Mouse (Mus musculus) G1E (cell line): ENCODE measurements around the gene Magi2.

ENCODE experiments used
- CTCF ChIP-seq: IDR thresholded peaks from 2 replicates; pipeline ENCODE4 v1.5.1; 2012; ENCODE audit warnings: low read depth, low read length, inconsistent platforms, mixed read lengths
- GATA1 ChIP-seq: IDR thresholded peaks from 2 replicates; pipeline ENCODE4 v1.6.1; 2012; ENCODE audit warnings: borderline replicate concordance, low read length, inconsistent platforms, mixed read lengths
- TAL1 ChIP-seq: conservative IDR thresholded peaks from 2 replicates; pipeline ENCODE4 v1.6.1; 2012; ENCODE audit warnings: low read depth, low read length, inconsistent platforms, mixed read lengths

DNA sequence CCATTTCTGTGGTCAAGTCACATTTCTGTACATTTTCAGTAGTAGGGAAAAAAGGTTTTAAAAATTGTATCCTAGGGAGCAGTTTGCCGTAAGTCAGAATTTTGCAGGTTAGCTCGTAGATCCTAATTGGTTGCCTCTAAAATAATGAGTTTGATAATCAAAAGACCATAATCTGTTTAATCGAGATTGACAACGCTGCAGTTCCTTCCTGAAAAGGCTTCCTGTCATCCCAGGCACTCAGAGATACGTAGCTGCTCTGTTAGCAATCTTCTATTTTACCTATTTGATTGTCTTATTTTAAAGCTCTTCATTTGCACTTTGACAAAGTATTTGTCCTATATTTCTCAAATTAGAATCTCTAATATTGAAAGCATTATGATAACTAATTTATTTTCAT, 1476.5 kb downstream of the Magi2 start:
- TF ChIP-seq GATA1, result no peak
- no peak for TF ChIP-seq CTCF
- TF ChIP-seq TAL1, result no peak
